Comparison of ENCODE assay signal across 23 mouse cellular contexts in genomic region chr1:141104034-141104433, GRCm38 (mm10).
DNase-seq lines count a peak whose midpoint lies in the region; ATAC-seq and TF ChIP-seq lines count a peak whose summit lies in the region.
"Had no signal": no experiment of that assay in that cellular context is flagged by ENCODE, and none has a peak within 500 bp of the region (broad histone marks: within the 10 kb centered on the region; RNA-seq: fewer than 3 reads in every experiment).

No protein-coding gene starts in this region.

- H3K4me3 ChIP-seq in heart, adult 2 months = no peak overlapping the region
- no peak overlapping the region for H3K4me3 ChIP-seq in lung, embryonic 16.5 days (ENCODE audit: low read length)
- H3K4me3 ChIP-seq: layer of hippocampus, adult 2 months; stomach, embryonic 15.5 days had no signal

- ATAC-seq in cerebellum, adult (ENCODE audit: insufficient number of reproducible peaks, low FRiP score, low TSS enrichment) = 0 out of 2 replicates have a peak, but pooled peaks have one; percentile 36
- peak; percentile 15; the same call in 1 of the 2 replicates for ATAC-seq in lung, embryonic 16.5 days (ENCODE audit: low read depth)
- ATAC-seq in megakaryocyte progenitor cell, adult 5-6 weeks (replicated peaks; ENCODE audit: poor library complexity) = no peak
- ATAC-seq: CD4-positive, CD25-positive, alpha-beta regulatory T cell, adult 4 months; forebrain, embryonic 16.5 days; inflammation-experienced regulatory T-cells, adult 6 months; midbrain, embryonic 16.5 days had no signal

- no peaks in the 10 kb centered on the region for H3K36me3 ChIP-seq in heart, adult 2 months (ENCODE audit: control insufficient read depth, insufficient read depth, low read length)
- H3K36me3 ChIP-seq in lung, embryonic 16.5 days (ENCODE audit: control insufficient read depth, insufficient read depth, low read length) = no peaks in the 10 kb centered on the region
- H3K36me3 ChIP-seq: stomach, embryonic 15.5 days had no signal

- H3K79me2 ChIP-seq in heart, adult 2 months (replicated peaks; ENCODE audit: control insufficient read depth, insufficient read depth, low read length) = no peaks in the 10 kb centered on the region

- TF ChIP-seq EP300 in heart, adult 2 months (IDR thresholded peaks at IDR 0.05; ENCODE audit: insufficient read depth, low read depth, low read length) = 0 out of 2 replicates have a peak, but pooled peaks have one; percentile 34

- H3K4me1 ChIP-seq in heart, adult 2 months (ENCODE audit: control insufficient read depth, insufficient read depth, low read length) = no peaks in the 10 kb centered on the region
- no peaks in the 10 kb centered on the region for H3K4me1 ChIP-seq in lung, embryonic 16.5 days (replicated peaks; ENCODE audit: control insufficient read depth, insufficient read depth, low read length)
- H3K4me1 ChIP-seq: stomach, embryonic 15.5 days had no signal

- 15% methylated on average over 1 of the region's 1 CpGs for WGBS in heart, adult 2 months
- 50% methylated on average over 1 of the region's 1 CpGs for WGBS in lung, embryonic 16.5 days

- no peak overlapping the region for H3K9ac ChIP-seq in heart, adult 2 months (ENCODE audit: low read depth, low read length)
- no peak overlapping the region for H3K9ac ChIP-seq in lung, embryonic 16.5 days (ENCODE audit: low read length)
- H3K9ac ChIP-seq: stomach, embryonic 15.5 days had no signal

- TF ChIP-seq CTCF in heart, adult 2 months (IDR thresholded peaks at IDR 0.05) = no peak

- no peak for DNase-seq in cerebellum, adult 9-10 months
- DNase-seq in heart, adult 2 months = peak in 1 of 2 experiments; percentile 11
- DNase-seq in heart, postnatal 14 days = no peak
- no peak for DNase-seq in lung, postnatal 36 days
- no peak for DNase-seq in urinary bladder, adult 18-20 months (ENCODE audit: low spot score in 2 of 2)
- DNase-seq: adrenal gland, postnatal 25 days; cerebellum, adult 9-11 months; embryo, embryonic 11 days; kidney, adult 8-10 months; kidney, postnatal 14 days; layer of hippocampus, postnatal 36 days; liver; lung, postnatal 14 days; right cerebral cortex, postnatal 25 days had no signal

- H3K27ac ChIP-seq in heart, adult 2 months = no peak overlapping the region; the same call in none of the 2 replicates
- H3K27ac ChIP-seq in lung, embryonic 16.5 days (ENCODE audit: low read length) = no peak overlapping the region
- H3K27ac ChIP-seq: layer of hippocampus, adult 2 months; stomach, embryonic 15.5 days had no signal

- no peaks in the 10 kb centered on the region for H3K27me3 ChIP-seq in heart, adult 2 months (ENCODE audit: control insufficient read depth, insufficient read depth, low read length)
- H3K27me3 ChIP-seq in lung, embryonic 16.5 days (ENCODE audit: control insufficient read depth, insufficient read depth, low read depth, low read length) = no peaks in the 10 kb centered on the region
- H3K27me3 ChIP-seq: stomach, embryonic 15.5 days had no signal

- intact Hi-C loops in heart, adult 2 months (cut with DNase I) = no loop called here
- intact Hi-C loops in heart, postnatal 14 days (cut with DNase I) = no loop called here

- TF ChIP-seq POLR2A in heart, adult 2 months (IDR thresholded peaks at IDR 0.05; ENCODE audit: insufficient read depth, low read depth, low read length) = no peak

- H3K4me2 ChIP-seq in lung, embryonic 16.5 days (ENCODE audit: low read depth, low read length) = no peak overlapping the region
- H3K4me2 ChIP-seq: stomach, embryonic 15.5 days had no signal

- no peaks in the 10 kb centered on the region for H3K9me3 ChIP-seq in lung, embryonic 16.5 days (ENCODE audit: control insufficient read depth, low read length)
- H3K9me3 ChIP-seq: stomach, embryonic 15.5 days had no signal
